Comparison of ENCODE assay signal across 12 mouse cellular contexts in genomic region chr6:97828822-97829719, GRCm38 (mm10). TPM values are rescaled to one million over a fixed set of nuclear protein-coding genes. Genes with fewer than 3 reads are reported as not detected.
A peak's percentile ranks its signal among the peaks of the same experiment; 100 is the strongest.
DNase-seq lines count a peak whose midpoint lies in the region; ATAC-seq and TF ChIP-seq lines count a peak whose summit lies in the region.
"Had no signal": no experiment of that assay in that cellular context is flagged by ENCODE, and none has a peak within 500 bp of the region (broad histone marks: within the 10 kb centered on the region; RNA-seq: fewer than 3 reads in every experiment).

No protein-coding gene starts in this region.

- intact Hi-C loops in heart, postnatal 10 days (cut with DNase I): no loop called here

- H3K9ac ChIP-seq in heart, embryonic 12.5 days: no peak overlapping the region
- no peak overlapping the region for H3K9ac ChIP-seq in heart, embryonic 11.5 days (ENCODE audit: low read depth, low read length)
- H3K9ac ChIP-seq: hindbrain, embryonic 13.5 days had no signal

- no peaks in the 10 kb centered on the region for H3K9me3 ChIP-seq in heart, embryonic 12.5 days (replicated peaks)
- H3K9me3 ChIP-seq in heart, embryonic 11.5 days (replicated peaks; ENCODE audit: control insufficient read depth, low read length): no peaks in the 10 kb centered on the region
- H3K9me3 ChIP-seq: hindbrain, embryonic 13.5 days had no signal

- WGBS in heart, embryonic 12.5 days: 39% methylated on average over 13 of the region's 13 CpGs
- whole genome bisulfite sequencing in heart, embryonic 11.5 days (ENCODE audit: insufficient replicate concordance): 50% methylated on average over 13 of the region's 13 CpGs
- 20% methylated on average over 13 of the region's 13 CpGs for WGBS in spleen, adult 2 months

- no peak overlapping the region for H3K4me3 ChIP-seq in heart, embryonic 12.5 days
- H3K4me3 ChIP-seq in heart, embryonic 11.5 days (ENCODE audit: low read depth, low read length): no peak overlapping the region
- no peak overlapping the region for H3K4me3 ChIP-seq in spleen, adult 2 months (ENCODE audit: extremely low read depth, insufficient read depth, insufficient read length)
- H3K4me3 ChIP-seq: hindbrain, embryonic 13.5 days had no signal

- no peaks in the 10 kb centered on the region for H3K36me3 ChIP-seq in heart, embryonic 12.5 days
- H3K36me3 ChIP-seq in heart, embryonic 11.5 days (ENCODE audit: control insufficient read depth, insufficient read depth, low read length): no peaks in the 10 kb centered on the region
- no peaks in the 10 kb centered on the region for H3K36me3 ChIP-seq in spleen, adult 2 months (ENCODE audit: control insufficient read depth, insufficient read depth, low read length)
- H3K36me3 ChIP-seq: hindbrain, embryonic 13.5 days had no signal

- H3K27ac ChIP-seq in heart, embryonic 12.5 days (ENCODE audit: poor library complexity, severe bottlenecking): no peak overlapping the region
- H3K27ac ChIP-seq in heart, embryonic 11.5 days (ENCODE audit: low read depth, low read length): no peak overlapping the region
- H3K27ac ChIP-seq in spleen, adult 2 months (ENCODE audit: insufficient read depth, low read length): peak overlapping the region; percentile 14; the same call in 1 of the 2 replicates
- H3K27ac ChIP-seq: hindbrain, embryonic 13.5 days had no signal

- H3K27me3 ChIP-seq in heart, embryonic 12.5 days (replicated peaks): no peaks in the 10 kb centered on the region; the same call in 1 of the 2 replicates
- H3K27me3 ChIP-seq in heart, embryonic 11.5 days (ENCODE audit: control insufficient read depth, insufficient read depth, low read length): no peaks in the 10 kb centered on the region
- H3K27me3 ChIP-seq in spleen, adult 2 months (ENCODE audit: control insufficient read depth, insufficient read depth, low read length): no peaks in the 10 kb centered on the region
- H3K27me3 ChIP-seq: hindbrain, embryonic 13.5 days had no signal

- no peak for TF ChIP-seq POLR2A in spleen, adult 2 months (IDR thresholded peaks at IDR 0.05; ENCODE audit: low read depth, low read length)

- no peak overlapping the region for H3K4me2 ChIP-seq in heart, embryonic 12.5 days
- H3K4me2 ChIP-seq in heart, embryonic 11.5 days: no peak overlapping the region
- H3K4me2 ChIP-seq: hindbrain, embryonic 13.5 days had no signal

- TF ChIP-seq CTCF in spleen, adult 2 months (IDR thresholded peaks at IDR 0.05; ENCODE audit: extremely low read depth, insufficient read depth, insufficient read length, insufficient replicate concordance): no peak

- peaks cover 18% of the 10 kb centered on the region for H3K4me1 ChIP-seq in heart, embryonic 12.5 days (replicated peaks)
- H3K4me1 ChIP-seq in heart, embryonic 11.5 days (ENCODE audit: control insufficient read depth, insufficient read depth, low read length): peaks cover 14% of the 10 kb centered on the region
- no peaks in the 10 kb centered on the region for H3K4me1 ChIP-seq in spleen, adult 2 months (ENCODE audit: control insufficient read depth, insufficient read depth, insufficient read length)
- H3K4me1 ChIP-seq: hindbrain, embryonic 13.5 days had no signal

- 0 out of 2 replicates have a peak, but pooled peaks have one; percentile 33 for ATAC-seq in heart, embryonic 12.5 days (ENCODE audit: insufficient number of reproducible peaks, low FRiP score)
- no peak for ATAC-seq in heart, embryonic 11.5 days (replicated peaks; ENCODE audit: insufficient number of reproducible peaks, low FRiP score, low TSS enrichment)
- ATAC-seq: activated CD4-positive, CD25-positive, alpha-beta regulatory T cell, adult 4 months had no signal

- DNase-seq in spleen, adult 2 months (ENCODE audit: low read depth in 1 of 2, low spot score in 2 of 2): no peak
- no peak for DNase-seq in spleen, postnatal 36 days (ENCODE audit: low spot score in 2 of 2)
- DNase-seq in heart, postnatal 10 days: peak; percentile 28 to 32
- DNase-seq in adrenal gland, postnatal 36 days: no peak
- no peak for DNase-seq in layer of hippocampus, postnatal 36 days
- DNase-seq in neural tube, embryonic 10.5 days (ENCODE audit: extremely low spot score, low spot score): no peak
- DNase-seq: cerebellum, postnatal 10 days; kidney, adult 9 months had no signal

RNA-seq across cellular contexts. Expression of gene Mitf, which starts 22.2 kb away (rescaled TPM):
- polyA plus RNA-seq in heart, embryonic 12.5 days (2016; fragmentation: Nextera tagmentation; extraction: Ambion mirVana): 19.5 and 20.9 TPM in 2 replicates
- polyA plus RNA-seq in heart, embryonic 11.5 days (2014; fragmentation: Nextera tagmentation; extraction: Ambion mirVana): 18.9 and 24.4 TPM in 2 replicates
- 2.6 and 2.8 TPM in 2 replicates for polyA plus RNA-seq in spleen, adult 2 months (2012; rRNA removed)
- 10 to 100 TPM; 54.0 to 58.1 TPM for total RNA-seq in heart, postnatal 10 days (2021)
- total RNA-seq in adrenal gland, postnatal 36 days (2021): 10 to 100 TPM in 1 of 2 experiments, 1 to 10 TPM in 1; 9.4 to 10.2 TPM
- 1 to 10 TPM; 8.3 to 9.3 TPM for total RNA-seq in layer of hippocampus, postnatal 36 days (2021)

Comparison
In these comparisons a context has a peak if more than half of its experiments do, and no peak if none do; other contexts are left out.
1. DNase-seq: peak in heart, postnatal 10 days (2 of 2); none in spleen, adult 2 months (0 of 2), spleen, postnatal 36 days (0 of 2), adrenal gland, postnatal 36 days (0 of 2), layer of hippocampus, postnatal 36 days (0 of 2) and neural tube, embryonic 10.5 days (single experiment).
2. RNA of gene Mitf, which starts 22.2 kb away (total RNA-seq): 54.0 to 58.1 TPM in heart, postnatal 10 days; 9.4 to 10.2 TPM in adrenal gland, postnatal 36 days and 8.3 to 9.3 TPM in layer of hippocampus, postnatal 36 days; every median in the first group is over 4 times any median in the second.